Mouse (Mus musculus): Measurements from ENCODE around the gene Zfp644. TPM values are rescaled to one million over a fixed set of nuclear protein-coding genes. Genes with fewer than 3 reads are reported as not detected.
A peak's percentile ranks its signal among the peaks of the same experiment; 100 is the strongest.

Zfp644 gene
- polyA plus RNA-seq, 1 experiment from 2014 or later, result 84.5 TPM

DNA sequence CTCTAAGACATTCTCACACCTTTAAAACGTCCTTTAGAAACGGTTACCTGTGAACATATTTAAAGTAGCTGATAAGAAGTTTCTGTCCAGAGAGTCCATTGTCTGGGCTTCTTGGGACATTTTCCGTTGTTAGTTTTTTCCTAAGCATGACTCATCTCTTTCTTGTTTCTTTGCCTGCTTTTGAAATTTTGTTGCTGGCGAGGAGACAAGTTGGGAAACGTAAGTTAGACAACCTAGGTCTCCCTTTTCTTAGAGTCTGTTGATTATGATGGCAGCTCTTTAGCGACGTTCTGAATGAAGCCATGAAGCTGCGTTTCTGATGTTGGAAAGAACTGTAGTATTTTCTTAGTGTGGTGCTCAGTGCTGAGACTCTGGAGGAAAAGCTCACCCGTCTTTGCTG lies 108.1 kb downstream of the Zfp644 start:
- ATAC-seq, result no peak
- WGBS, result 98% methylated on average over 9 of the region's 9 CpGs
- no peak overlapping the region for H3K27ac ChIP-seq
- H3K4me2 ChIP-seq (replicated peaks), result no peak overlapping the region
- no peaks in the 10 kb centered on the region for H3K27me3 ChIP-seq
- peaks cover 18% of the 10 kb centered on the region for H3K36me3 ChIP-seq
- no peaks in the 10 kb centered on the region for H3K9me3 ChIP-seq
- no peaks in the 10 kb centered on the region for H3K4me1 ChIP-seq (replicated peaks)
- no peak overlapping the region for H3K9ac ChIP-seq (replicated peaks)
- H3K4me3 ChIP-seq (replicated peaks), result no peak overlapping the region

DNA sequence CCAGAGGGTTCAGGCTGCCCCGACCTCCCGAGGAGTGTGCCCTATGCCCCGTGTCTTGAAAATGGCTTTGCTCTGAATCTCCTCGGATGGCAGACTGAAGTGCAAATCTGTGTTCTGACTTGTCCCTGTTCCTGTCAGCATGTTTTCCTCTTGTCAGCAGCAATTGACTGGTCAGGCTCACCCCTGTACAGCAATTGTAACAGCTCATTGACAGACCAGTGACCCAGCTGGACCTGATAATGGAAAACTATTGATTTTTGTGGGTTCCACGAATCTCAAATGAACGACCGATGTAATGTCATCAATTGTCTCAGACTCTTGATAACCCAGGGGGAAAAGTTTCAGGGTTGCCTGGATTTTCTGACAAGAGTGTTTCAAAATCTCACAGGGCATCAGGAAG lies 116.1 kb downstream of the Zfp644 start:
- H3K27ac ChIP-seq, result no peak overlapping the region
- peaks cover 8% of the 10 kb centered on the region; the same call in 1 of the 2 replicates for H3K4me1 ChIP-seq (replicated peaks)
- no peaks in the 10 kb centered on the region for H3K9me3 ChIP-seq
- WGBS, result 78% methylated on average over 7 of the region's 7 CpGs
- H3K4me3 ChIP-seq (replicated peaks), result no peak overlapping the region
- H3K27me3 ChIP-seq, result peaks cover 21% of the 10 kb centered on the region
- no peak for ATAC-seq
- H3K9ac ChIP-seq (replicated peaks), result no peak overlapping the region
- H3K36me3 ChIP-seq, result no peaks in the 10 kb centered on the region
- H3K4me2 ChIP-seq (replicated peaks), result no peak overlapping the region

DNA sequence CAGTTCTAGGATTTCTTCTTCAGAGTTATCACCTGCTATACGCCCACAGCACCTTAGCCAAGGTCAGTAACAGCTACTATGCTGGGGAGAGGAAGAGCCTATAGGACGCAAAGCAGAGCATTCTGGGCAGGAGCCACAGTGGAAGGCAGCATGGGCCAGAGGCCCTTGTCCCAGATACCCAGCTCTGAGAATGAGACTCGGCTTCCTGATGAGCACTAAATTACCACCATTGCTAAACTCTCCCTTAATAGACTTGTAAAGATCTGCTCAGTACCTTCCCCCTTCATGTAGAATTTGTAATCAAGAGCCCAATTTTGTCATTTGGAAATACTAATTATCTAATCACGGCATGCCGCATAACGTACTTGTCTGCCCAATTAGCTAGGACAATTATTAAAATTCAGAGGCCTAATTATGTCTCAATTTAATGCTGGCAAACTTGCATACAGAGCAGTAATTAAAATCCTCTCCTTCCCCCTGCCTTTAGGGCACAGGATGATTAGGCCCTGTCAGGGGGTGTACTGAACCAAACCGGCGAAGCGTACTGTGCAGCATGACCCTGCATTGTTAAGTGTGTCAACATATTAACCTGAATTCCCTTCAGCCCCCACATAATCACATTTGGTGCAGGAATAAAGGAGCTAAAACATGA lies 119.7 kb downstream of the Zfp644 start:
- Histone ChIP-seq H3K4me3 (replicated peaks) (no peak overlapping the region), H3K4me1 (replicated peaks) (peaks cover 24% of the 10 kb centered on the region), H3K9ac (replicated peaks) (no peak overlapping the region), H3K4me2 (replicated peaks) (no peak overlapping the region), H3K27me3 (peaks cover 42% of the 10 kb centered on the region), H3K27ac (0 out of 2 replicates have a peak overlapping the region, but pooled peaks have one; percentile 5), H3K36me3 (no peaks in the 10 kb centered on the region), H3K9me3 (no peaks in the 10 kb centered on the region)
- peak; percentile 47 for ATAC-seq
- 31% methylated on average over 9 of the region's 9 CpGs for WGBS

DNA sequence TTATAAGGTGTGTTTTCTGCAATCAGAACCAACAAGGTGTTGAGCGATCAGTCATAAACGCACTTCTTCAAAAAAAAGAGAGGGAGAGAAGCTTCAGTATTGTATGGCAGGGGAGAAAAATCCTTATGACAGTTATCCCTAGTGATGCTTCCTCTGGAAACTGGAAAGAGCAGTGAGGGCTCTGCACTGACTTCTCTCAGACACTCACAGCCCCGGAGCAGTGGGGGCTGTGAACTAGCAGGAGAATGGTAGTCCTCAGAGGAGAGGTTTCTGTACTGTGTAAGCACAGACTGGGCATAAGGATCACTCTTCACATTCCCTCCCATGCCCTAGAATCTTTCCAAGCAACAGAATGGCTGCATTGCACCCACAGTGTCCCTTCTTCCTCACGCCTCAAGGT lies 122.0 kb downstream of the Zfp644 start:
- Histone ChIP-seq H3K9ac (replicated peaks) (no peak overlapping the region), H3K4me3 (replicated peaks) (peak overlapping the region; percentile 58; the same call in 1 of the 2 replicates), H3K4me1 (replicated peaks) (peaks cover 24% of the 10 kb centered on the region), H3K4me2 (replicated peaks) (peak overlapping the region; percentile 94), H3K27ac (no peak overlapping the region), H3K27me3 (peaks cover 50% of the 10 kb centered on the region), H3K36me3 (no peaks in the 10 kb centered on the region), H3K9me3 (0 out of 2 replicates have a peak, but pooled peaks cover 3% of the 10 kb centered on the region)
- 19% methylated on average over 4 of the region's 4 CpGs for WGBS
- ATAC-seq, result peak; percentile 54

DNA sequence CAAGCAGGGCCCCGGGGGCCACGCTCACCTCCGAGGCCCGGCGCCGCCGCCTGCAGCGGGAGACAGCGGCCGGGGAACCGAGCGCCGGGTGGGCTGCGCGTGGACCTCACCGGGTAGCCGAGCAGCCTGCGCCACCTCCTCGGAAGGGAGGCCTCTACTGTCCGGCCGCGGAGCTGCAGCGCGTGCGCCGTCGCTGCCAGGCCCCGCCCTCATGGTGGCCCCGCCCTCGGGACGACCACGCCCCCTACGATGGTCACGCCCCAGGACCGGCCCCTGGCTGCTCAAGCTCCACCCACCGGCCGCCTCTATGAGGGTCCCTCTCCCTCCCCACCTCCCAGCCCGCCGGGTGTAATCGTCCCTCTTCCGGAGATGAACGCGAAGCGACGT lies 122.5 kb downstream of the Zfp644 start:
- H3K9ac ChIP-seq (replicated peaks), result peak overlapping the region; percentile 84
- WGBS, result under 1% methylated on average over 44 of the region's 45 CpGs
- peaks cover 54% of the 10 kb centered on the region for H3K27me3 ChIP-seq
- H3K4me3 ChIP-seq (replicated peaks), result peak overlapping the region; percentile 58
- H3K9me3 ChIP-seq, result 0 out of 2 replicates have a peak, but pooled peaks cover 3% of the 10 kb centered on the region
- peak overlapping the region; percentile 94 for H3K4me2 ChIP-seq (replicated peaks)
- H3K36me3 ChIP-seq, result no peaks in the 10 kb centered on the region
- peaks cover 24% of the 10 kb centered on the region for H3K4me1 ChIP-seq (replicated peaks)
- peak overlapping the region; percentile 65 for H3K27ac ChIP-seq
- ATAC-seq, result peak; percentile 91

DNA sequence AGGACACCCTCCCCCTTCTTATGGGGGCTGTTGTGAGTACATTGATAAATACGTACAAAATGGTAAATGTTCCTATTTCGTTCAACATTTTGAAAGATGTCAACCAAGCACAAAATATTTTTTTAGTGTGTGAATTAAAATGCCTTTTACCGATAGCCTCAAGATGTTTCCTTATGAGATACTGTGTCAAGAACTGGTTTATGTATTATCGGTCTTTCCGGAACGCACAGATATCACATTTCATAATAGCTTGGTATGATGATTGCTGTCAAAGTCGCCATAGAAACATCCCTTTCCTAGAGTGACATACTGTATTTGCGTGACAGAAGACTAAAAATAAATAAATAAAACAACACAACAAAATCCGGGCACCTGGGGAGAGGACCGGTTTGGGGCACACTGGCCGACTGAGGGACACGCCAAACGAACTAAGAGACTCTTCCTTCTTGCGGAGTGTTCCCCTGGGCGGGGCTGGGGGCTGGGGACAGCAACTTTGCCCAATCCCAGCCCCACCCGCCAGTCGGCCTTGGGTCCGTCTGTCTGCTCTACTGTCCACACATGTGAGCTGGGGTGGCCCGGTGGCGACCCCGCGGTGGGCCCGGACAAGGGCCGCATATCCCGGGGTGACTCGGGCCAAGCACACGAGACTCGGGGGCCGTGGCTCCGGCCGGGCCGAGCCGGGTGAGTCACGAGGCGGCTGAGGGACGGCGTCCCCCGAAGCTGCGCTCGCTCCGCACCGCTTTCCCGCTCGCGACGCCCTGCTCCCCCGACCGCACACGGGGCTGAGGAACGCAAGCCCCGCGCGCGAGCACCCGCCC lies 123.1 kb downstream of the Zfp644 start:
- ATAC-seq, result peak; percentile 85
- Histone ChIP-seq H3K27me3 (peaks cover 60% of the 10 kb centered on the region), H3K4me2 (replicated peaks) (peak overlapping the region; percentile 94), H3K4me1 (replicated peaks) (peaks cover 24% of the 10 kb centered on the region), H3K9me3 (0 out of 2 replicates have a peak, but pooled peaks cover 3% of the 10 kb centered on the region), H3K4me3 (replicated peaks) (peak overlapping the region; percentile 58), H3K27ac (peak overlapping the region; percentile 65), H3K9ac (replicated peaks) (peak overlapping the region; percentile 84), H3K36me3 (no peaks in the 10 kb centered on the region)
- 4% methylated on average over 55 of the region's 55 CpGs for WGBS

Other genes starting within 250 kb of the Zfp644 start
- 12.9 and 14.4 TPM in 2 replicates for gene Barhl2, start 239.1 kb downstream of the Zfp644 start, polyA plus RNA-seq (2015; fragmentation: Nextera tagmentation; extraction: Ambion mirVana)
- not detected in 2 replicates for gene Gm17304, start 88.2 kb downstream of the Zfp644 start, polyA plus RNA-seq (2015; fragmentation: Nextera tagmentation; extraction: Ambion mirVana)
- 6.8 and 7.6 TPM in 2 replicates for gene Hfm1, start 229.0 kb upstream of the Zfp644 start, polyA plus RNA-seq (2015; fragmentation: Nextera tagmentation; extraction: Ambion mirVana)